ENCODE assay signal across 8 mouse cellular contexts in genomic region chr11:3472484-3472883, GRCm38 (mm10). TPM values are rescaled to one million over a fixed set of nuclear protein-coding genes. Genes with fewer than 3 reads are reported as not detected.
DNase-seq lines count a peak whose midpoint lies in the region; ATAC-seq and TF ChIP-seq lines count a peak whose summit lies in the region.

No protein-coding gene starts in this region.

- H3K4me2 ChIP-seq in forebrain, embryonic 12.5 days: no peak overlapping the region

- H3K36me3 ChIP-seq in forebrain, embryonic 12.5 days (replicated peaks): no peaks in the 10 kb centered on the region
- H3K36me3 ChIP-seq in thymus, adult 2 months (ENCODE audit: control insufficient read depth, insufficient read depth, low read length): no peaks in the 10 kb centered on the region

- no peak overlapping the region for H3K27ac ChIP-seq in forebrain, embryonic 12.5 days
- no peak overlapping the region for H3K27ac ChIP-seq in thymus, adult 2 months (ENCODE audit: control insufficient read depth, insufficient read depth, low read length)

- intact Hi-C loops in heart, postnatal 14 days (cut with DNase I): loop anchor here (2.0 kb wide), 2 partner anchors 160 to 314 kb away; no protein-coding TSS in a partner anchor

- no peak for TF ChIP-seq POLR2A in lung, adult 2 months (IDR thresholded peaks at IDR 0.05; ENCODE audit: borderline replicate concordance, extremely low read depth, low read depth, low read length)
- no peak for TF ChIP-seq POLR2A in thymus, adult 2 months (IDR thresholded peaks at IDR 0.05; ENCODE audit: control insufficient read depth, extremely low read depth, insufficient read depth, low read length, poor library complexity)

- no peak overlapping the region for H3K9ac ChIP-seq in forebrain, embryonic 12.5 days

- H3K4me1 ChIP-seq in forebrain, embryonic 12.5 days: no peaks in the 10 kb centered on the region
- H3K4me1 ChIP-seq in lung, adult 2 months (ENCODE audit: control insufficient read depth, insufficient read depth, low read length): peaks cover 3% of the 10 kb centered on the region
- H3K4me1 ChIP-seq in thymus, adult 2 months (replicated peaks; ENCODE audit: control insufficient read depth, insufficient read depth, low read length): 0 out of 2 replicates have a peak, but pooled peaks cover 2% of the 10 kb centered on the region

- H3K4me3 ChIP-seq in forebrain, embryonic 12.5 days (replicated peaks): no peak overlapping the region
- no peak overlapping the region for H3K4me3 ChIP-seq in lung, adult 2 months (replicated peaks; ENCODE audit: extremely low read depth, low read depth, low read length)
- H3K4me3 ChIP-seq in thymus, adult 2 months (ENCODE audit: control insufficient read depth, insufficient read depth, low read length): no peak overlapping the region

- peak; percentile 94 for TF ChIP-seq CTCF in lung, adult 2 months (IDR thresholded peaks at IDR 0.05; ENCODE audit: insufficient read depth, low read length)
- TF ChIP-seq CTCF in thymus, adult 2 months (IDR thresholded peaks at IDR 0.05; ENCODE audit: borderline replicate concordance, control insufficient read depth, extremely low read depth, insufficient read depth, low read length, poor library complexity): no peak

- DNase-seq in ES-CJ7 (ENCODE audit: low read depth, low spot score): peak; percentile 88
- peak; percentile 82 for DNase-seq in c-Kit-positive CD71-negative TER-119-negative erythroid progenitor cells, embryonic 14.5 days (ENCODE audit: low read depth)
- peak; percentile 88 to 94 for DNase-seq in heart, postnatal 14 days
- DNase-seq in large intestine, adult 2 months (ENCODE audit: low read depth, low spot score): peak; percentile 94
- DNase-seq in lung, adult 2 months: peak; percentile 76
- peak; percentile 70 for DNase-seq in ovary, postnatal 10 days (ENCODE audit: low spot score)
- peak; percentile 81 for DNase-seq in thymus, adult 2 months

- WGBS in forebrain, embryonic 12.5 days: 31% methylated on average over 1 of the region's 1 CpGs
- 22% methylated on average over 1 of the region's 1 CpGs for WGBS in large intestine, adult 2 months
- WGBS in lung, adult 2 months: 25% methylated on average over 1 of the region's 1 CpGs
- WGBS in thymus, adult 2 months: 42% methylated on average over 1 of the region's 1 CpGs

- H3K27me3 ChIP-seq in forebrain, embryonic 12.5 days: no peaks in the 10 kb centered on the region
- no peaks in the 10 kb centered on the region for H3K27me3 ChIP-seq in thymus, adult 2 months (ENCODE audit: control insufficient read depth, insufficient read depth, low read length)

- no peaks in the 10 kb centered on the region for H3K9me3 ChIP-seq in forebrain, embryonic 12.5 days

- peak; percentile 63; the same call in 1 of the 2 replicates for ATAC-seq in forebrain, embryonic 12.5 days (ENCODE audit: low FRiP score)

RNA-seq across cellular contexts. Expression of gene Pla2g3, which starts 15.6 kb away (rescaled TPM):
- 0.59 and 0.64 TPM in 2 replicates for polyA plus RNA-seq in forebrain, embryonic 12.5 days (2016; fragmentation: Nextera tagmentation; extraction: Ambion mirVana)
- under 1 TPM; 0.10 to 0.22 TPM for total RNA-seq in heart, postnatal 14 days (2021)
- polyA plus RNA-seq in large intestine, adult 2 months (2012; rRNA removed): 0.87 and 1.2 TPM in 2 replicates
- polyA plus RNA-seq in lung, adult 2 months (2012; rRNA removed): 0.50 and 3.1 TPM in 2 replicates
- 1.6 and 1.9 TPM in 2 replicates for polyA plus RNA-seq in thymus, adult 2 months (2012; rRNA removed)

RNA-seq across cellular contexts. Expression of gene Rnf185, which starts 20.3 kb away (rescaled TPM):
- polyA plus RNA-seq in forebrain, embryonic 12.5 days (2016; fragmentation: Nextera tagmentation; extraction: Ambion mirVana): 42.4 and 43.2 TPM in 2 replicates
- total RNA-seq in heart, postnatal 14 days (2021): 10 to 100 TPM; 22.6 to 23.0 TPM
- polyA plus RNA-seq in large intestine, adult 2 months (2012; rRNA removed): 34.3 and 34.4 TPM in 2 replicates
- 25.6 and 36.4 TPM in 2 replicates for polyA plus RNA-seq in lung, adult 2 months (2012; rRNA removed)
- polyA plus RNA-seq in thymus, adult 2 months (2012; rRNA removed): 23.2 and 25.7 TPM in 2 replicates

RNA-seq across cellular contexts. Expression of gene Inpp5j, which starts 32.1 kb away (rescaled TPM):
- polyA plus RNA-seq in forebrain, embryonic 12.5 days (2016; fragmentation: Nextera tagmentation; extraction: Ambion mirVana): 0.49 and 0.52 TPM in 2 replicates
- total RNA-seq in heart, postnatal 14 days (2021): 10 to 100 TPM; 18.9 to 21.7 TPM
- 28.4 and 33.6 TPM in 2 replicates for polyA plus RNA-seq in large intestine, adult 2 months (2012; rRNA removed)
- 2.3 and 2.7 TPM in 2 replicates for polyA plus RNA-seq in lung, adult 2 months (2012; rRNA removed)
- 2.2 and 3.2 TPM in 2 replicates for polyA plus RNA-seq in thymus, adult 2 months (2012; rRNA removed)

RNA-seq across cellular contexts. Expression of gene Selenom, which starts 42.0 kb away (rescaled TPM):
- polyA plus RNA-seq in forebrain, embryonic 12.5 days (2016; fragmentation: Nextera tagmentation; extraction: Ambion mirVana): 49.7 and 51.0 TPM in 2 replicates
- total RNA-seq in heart, postnatal 14 days (2021): 10 to 100 TPM; 42.1 to 44.0 TPM
- 182 and 262 TPM in 2 replicates for polyA plus RNA-seq in large intestine, adult 2 months (2012; rRNA removed)
- polyA plus RNA-seq in lung, adult 2 months (2012; rRNA removed): 111 and 138 TPM in 2 replicates
- 24.5 and 40.8 TPM in 2 replicates for polyA plus RNA-seq in thymus, adult 2 months (2012; rRNA removed)
